Mouse (Mus musculus) yolk sac, embryonic 10.5 days (tissue): ENCODE measurements around the gene Pnmal2.
"Not testable (repeated sequence)": the region's sequence is repeated elsewhere in the genome, so short reads cannot be mapped to it uniquely, and the experiment has no call there.

Source experiments
- DNase-seq: peaks from one replicate; pipeline ENCODE4 v3.0.0-alpha.2; 2017; ENCODE audit warnings: low spot score

The Pnmal2 gene

DNA sequence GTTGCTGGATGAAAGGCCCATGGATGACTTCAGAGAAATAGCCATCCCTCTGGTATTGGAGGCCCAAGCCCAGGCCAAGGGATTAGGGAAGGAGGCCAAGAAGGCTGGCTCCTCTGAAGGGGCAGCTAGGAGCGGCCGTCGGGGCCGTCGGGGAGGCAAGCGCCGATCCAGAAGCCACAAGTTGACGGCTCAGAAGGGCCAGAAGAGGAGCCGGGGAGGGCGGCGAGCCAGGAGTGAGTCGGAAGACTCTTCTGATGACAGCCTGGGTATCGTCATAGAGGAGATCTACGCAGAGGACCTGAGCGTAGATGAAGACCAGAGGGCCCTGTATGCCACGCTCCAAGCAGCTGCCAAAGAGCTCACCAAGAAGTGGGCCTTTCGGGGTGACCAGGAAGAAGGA is 937 bp downstream of the Pnmal2 start:
- DNase-seq, result no peak

DNA sequence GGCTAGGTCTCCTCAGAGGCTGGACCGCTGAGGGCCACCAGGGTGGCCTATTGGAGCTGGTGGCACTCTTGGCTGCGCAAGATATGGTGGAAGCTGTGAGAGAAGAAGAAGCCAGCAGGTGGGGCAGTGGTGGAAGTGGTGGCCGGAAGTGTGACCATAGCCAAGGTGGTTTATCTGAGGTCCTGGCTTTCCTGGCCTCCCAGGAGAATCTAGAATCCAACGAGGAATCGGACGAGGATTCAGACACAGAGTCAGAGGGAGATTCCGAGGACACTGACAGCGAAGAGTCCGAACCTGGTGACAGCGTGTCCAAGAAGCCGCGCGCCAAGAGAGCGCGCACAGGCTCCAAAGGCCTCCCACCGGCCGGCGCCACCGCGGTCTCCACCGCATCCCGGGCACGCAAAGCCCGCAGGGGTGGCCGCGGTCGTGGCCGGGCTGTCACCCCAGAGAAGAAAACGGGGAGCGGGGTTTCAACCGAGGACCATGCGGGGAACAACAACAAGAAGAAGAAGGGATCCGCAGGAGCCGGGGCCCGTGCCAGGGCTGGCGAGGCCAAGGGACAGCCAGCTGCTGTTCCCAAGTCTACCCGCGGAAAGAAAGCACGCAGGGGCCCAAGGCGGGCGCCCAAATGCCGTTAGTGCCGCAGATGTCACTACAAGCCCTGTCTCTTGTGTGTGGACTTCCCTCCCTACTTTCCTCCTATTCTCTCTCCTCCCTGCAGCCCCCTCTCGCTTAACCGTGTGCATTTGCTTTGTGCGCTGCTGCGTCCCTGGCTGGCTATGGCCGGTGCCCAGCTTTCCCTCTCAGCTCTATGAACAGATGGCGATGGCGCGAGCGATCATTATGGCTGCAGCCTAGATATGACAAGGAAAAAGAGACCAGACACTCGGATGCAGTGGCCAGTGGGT is 2.2 kb downstream of the Pnmal2 start:
- no peak for DNase-seq

DNA sequence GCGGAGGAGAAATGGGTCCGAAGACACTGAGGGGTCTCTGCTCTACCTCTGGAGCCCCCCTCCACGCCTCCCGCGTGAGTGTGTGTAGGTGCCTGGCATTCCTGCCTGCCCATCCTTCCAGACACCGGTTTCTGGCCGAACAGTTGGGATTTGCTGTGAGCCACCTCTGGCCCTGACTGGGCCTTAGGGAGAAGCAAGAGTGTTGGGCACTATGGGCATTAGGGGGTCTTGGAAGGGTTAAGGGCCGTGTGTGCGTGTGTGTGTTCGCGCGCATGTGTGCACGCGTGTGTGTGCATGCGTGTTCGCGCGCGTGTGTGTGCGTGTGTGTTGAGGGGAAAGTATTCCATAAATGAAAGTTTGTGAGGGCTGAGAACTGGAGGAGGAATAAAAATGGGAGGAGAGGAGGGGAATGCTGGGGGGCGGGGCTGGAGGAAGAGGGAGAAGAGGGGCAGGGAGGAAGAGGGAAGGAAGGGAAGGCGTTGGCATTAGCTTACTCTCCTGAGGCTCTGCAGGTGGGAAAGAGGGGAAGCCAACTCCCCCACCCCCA is 2.9 kb downstream of the Pnmal2 start:
- no peak for DNase-seq

DNA sequence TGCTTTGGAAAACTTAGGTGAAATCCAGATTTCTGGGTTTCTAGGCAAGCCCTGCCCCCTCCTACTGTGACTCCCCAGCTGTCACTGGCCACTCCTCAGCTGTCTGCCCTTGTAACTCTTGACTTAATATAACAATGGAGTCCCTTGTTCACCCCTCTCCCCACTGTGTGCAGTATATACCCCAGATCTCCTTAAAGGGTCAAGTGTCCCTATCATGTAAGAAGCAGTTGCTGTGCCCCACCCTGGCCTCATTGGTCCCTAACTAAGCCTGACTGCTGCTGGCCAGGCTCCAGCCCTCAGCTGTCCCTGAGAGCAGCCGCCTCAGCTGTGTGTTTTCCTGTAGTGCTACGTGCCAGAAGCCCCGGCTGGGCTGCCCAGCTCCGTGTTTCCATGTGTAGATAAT is 3.5 kb downstream of the Pnmal2 start:
- no peak for DNase-seq

DNA sequence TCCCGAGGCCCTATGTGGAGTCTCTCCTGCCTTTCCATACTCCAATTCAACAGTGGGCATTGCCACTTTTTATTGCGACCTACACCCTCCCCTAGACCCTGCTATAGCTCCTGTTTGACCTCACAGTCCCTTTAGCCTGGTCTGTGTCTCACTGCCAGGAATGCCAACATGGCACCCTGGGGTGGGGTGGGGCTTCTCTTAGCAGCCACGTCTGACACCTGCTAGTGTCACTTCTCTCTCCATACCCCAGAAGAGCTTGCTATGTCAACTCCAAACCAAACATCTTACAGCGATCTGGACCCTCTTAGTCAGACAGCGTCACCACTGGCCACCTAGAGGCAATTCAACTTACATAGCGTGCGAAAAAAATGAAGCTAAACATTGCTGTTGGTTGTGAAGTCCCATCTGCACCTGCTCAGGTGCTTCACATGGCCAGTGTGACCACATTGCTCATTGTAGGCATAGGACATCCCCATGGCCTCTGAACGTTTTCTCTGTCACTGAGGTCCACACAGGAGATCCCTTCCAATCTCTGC is 4.5 kb downstream of the Pnmal2 start:
- no peak for DNase-seq

DNA sequence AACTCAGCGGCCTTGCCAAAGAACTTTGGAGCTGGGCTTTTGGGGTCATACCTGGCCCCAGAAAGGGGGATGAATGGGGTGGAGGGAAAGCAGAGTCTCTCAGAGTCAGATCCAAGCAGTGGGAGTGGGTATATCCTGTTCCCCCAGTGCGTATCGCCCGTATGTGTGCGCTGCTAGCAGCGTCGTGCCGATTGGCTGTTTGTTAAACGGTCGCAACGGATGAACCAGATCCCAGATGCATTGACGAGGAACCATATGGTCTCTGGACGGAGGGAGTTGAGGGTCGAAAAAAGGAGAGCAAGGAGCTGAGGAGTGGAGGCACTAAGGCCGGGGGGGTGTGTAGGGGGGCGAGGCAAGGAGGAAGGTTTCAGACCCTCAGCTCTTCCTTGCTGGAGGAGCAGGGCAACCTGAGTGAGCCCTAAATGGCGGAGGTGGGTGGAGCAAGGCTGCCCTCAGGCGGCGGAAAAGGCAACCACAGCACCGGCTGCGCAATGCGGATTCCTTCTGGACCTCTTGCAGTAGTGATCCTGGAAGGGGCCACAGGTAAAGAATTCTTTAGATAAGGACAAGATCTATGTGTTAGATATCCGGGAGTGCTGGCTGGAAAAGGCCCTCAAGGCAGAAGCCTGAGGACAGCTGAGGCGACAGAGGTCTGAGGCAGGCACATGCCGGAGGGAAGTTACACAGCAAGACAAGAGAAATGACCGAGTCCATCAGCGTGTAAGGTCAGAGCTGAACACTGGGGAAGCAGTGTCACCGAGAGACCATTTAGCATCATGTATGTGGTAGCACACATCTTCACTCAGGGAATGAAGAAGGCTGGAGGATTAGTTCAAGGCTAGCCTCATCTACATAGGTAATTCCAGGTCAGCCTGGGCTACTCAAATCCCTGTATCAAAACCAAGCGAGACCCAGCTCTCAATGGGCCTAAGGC is 5.7 kb downstream of the Pnmal2 start:
- peak; percentile 75 for DNase-seq

DNA sequence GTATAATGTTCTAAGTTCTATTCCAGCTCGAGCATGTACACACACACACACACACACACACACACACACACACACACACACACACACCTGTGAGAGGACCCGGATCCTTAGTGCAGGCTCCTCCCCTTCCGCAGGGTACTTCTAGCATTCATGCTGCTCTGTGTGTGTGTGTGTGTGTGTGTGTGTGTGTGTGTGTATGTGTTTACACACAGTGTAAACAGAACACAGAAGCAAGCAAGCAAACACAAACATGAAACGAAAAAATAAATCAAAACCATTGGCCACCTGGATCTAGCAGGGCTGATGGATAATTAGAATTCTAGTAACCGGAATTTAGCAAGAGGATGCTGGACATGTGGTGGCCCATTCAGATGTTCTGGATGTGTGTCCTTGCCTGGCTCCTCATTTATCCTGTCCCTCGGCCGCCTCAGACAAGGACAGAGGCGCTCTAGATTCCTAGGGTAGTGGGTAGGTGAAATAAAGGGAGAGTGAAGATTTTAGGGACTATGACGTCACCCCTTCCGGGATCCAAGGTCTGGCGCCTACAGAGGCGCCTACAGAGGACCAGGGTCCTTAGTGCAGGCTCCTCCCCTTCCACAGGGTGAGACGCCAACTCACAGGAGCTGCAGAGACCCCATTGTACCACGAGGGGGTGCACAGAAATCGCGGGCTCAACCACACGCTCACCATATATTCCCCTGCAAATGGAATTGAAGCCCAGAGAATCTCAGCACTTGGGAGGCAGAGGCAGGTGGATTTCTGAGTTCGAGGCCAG is 6.6 kb downstream of the Pnmal2 start:
- DNase-seq, result peak; percentile 69

DNA sequence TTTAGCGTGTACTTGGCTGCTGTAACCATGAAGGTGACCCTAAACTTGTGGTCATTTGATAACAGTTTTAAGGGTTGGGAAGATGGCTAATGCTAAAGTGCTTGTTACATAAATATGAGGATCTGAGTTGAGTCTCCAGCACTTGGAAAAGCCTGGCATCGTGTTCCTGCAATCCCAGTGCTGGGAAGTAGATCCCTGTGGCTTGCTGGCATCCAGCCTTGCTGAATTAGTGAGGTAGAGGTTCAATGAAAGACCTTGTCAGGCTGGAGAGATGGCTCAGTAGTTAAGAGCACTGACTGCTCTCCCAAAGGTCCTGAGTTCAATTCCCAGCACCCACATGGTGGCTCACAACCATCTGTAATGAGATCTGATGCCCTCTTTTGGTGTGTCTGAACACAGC is 9.3 kb downstream of the Pnmal2 start:
- not testable (repeated sequence) for DNase-seq

DNA sequence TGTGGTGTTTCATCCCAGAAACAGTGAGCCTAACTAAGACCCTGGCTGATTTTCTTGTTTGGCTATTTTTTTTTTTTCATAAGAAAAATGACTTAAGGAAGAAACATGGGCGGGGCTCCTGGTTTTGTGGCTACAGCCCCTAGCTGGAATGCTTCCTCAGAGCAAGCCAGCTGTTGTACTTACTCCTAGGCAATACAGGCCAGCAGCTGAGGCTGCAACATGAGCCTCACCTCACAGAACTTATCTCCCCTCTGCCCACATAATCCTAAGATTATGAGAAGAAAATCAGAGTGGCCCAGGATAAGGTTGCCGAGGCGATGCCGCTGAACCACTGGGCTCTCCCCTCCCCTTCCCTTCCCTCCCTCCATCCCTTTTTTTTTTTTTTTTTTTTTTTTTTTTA is 11.2 kb downstream of the Pnmal2 start:
- DNase-seq, result no peak

DNA sequence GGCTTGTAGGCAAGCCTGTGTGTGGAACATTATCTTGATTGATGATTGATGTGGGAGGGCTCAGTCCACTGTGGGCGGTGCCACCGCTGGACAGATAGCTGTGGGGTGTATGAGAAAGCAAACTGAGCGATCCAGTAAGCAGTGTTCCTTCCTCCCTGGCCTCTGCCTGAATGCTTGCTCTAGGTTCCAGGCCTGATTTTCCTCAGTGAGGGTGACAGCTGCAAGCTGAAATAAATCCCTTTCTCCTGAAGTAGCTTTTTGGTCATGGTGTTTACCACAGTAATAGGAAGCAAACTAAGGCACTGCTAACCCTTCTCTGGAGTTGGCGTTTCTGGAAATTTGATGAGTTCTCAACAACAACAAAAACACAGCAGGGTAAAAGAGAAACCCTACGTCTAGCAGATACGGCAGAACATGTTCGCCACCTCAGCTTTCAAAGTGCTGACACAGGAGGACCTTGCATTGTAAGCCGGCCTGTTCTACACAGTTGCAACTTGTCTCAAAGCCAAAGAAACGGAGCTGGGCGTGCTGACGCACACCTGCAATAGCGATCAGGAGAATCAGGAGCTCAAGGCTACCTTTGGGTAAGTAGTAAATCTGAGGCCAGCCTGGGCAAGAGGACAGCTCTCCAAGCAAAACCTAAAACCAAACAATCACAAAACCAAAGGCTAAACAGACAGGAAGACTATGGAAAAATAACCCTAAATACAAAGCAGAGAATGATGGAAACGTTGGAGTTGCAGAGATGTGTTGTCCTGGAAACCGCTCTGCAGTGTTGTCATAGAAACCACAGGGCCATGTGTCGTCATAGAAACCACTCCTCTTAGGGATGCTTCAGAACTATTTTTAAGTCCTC is 12.2 kb downstream of the Pnmal2 start:
- DNase-seq, result no peak

DNA sequence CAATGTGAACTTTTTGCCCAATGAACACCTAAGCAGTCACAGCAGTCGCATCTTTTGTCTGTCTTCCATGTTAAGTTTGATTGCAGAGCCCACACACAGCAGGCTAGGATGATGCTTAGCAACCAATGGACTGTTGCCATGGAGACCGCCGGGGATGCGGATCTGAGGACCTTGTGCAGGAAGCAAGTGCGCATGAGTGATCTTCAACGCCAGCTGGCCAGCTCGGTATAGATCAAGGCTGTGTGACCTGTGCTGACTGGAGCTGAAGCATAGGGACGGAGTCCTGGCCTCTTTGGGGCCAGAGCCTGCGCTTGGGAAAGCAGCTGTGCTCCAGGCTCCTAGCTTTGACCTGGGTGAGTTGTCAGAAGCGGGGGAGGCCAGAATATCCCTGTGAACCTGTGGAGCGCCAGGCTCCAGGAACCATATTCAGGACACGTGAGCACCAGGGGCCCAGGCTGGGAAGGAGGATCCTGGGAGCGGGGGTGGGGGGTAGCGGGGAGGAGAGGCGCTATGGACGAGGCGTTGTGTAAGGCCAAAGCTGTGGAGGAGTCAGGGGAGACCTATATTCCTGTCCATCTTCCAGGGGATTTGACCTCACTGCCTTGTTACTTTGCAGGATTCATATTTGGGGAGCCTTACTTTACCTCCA is 15.2 kb downstream of the Pnmal2 start, which contains the start of gene Pnmal1:
Gene Pnmal1 (plus strand): TSS at position 141 of the 649 bp plus-strand sequence.
- no peak for DNase-seq

DNA sequence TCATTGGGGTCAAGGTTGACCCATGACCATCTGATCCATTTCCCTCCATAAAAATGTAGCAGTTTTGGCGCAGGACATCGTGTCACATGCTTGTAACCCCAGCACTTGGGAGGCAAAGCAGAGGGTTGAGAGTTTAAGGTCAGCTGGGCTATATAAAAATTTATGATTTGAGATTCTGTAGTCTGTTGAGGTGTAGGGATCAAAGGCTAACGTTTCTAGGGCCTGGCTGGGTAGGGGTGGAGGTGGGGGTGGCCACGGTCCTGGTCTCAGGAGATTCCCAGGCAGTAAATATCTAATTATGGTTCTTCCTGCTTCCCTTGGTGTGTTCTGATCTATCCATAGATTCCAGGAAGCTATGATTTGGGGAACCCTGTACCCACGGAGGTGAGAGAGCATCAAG is 17.2 kb downstream of the Pnmal2 start:
- DNase-seq, result no peak

DNA sequence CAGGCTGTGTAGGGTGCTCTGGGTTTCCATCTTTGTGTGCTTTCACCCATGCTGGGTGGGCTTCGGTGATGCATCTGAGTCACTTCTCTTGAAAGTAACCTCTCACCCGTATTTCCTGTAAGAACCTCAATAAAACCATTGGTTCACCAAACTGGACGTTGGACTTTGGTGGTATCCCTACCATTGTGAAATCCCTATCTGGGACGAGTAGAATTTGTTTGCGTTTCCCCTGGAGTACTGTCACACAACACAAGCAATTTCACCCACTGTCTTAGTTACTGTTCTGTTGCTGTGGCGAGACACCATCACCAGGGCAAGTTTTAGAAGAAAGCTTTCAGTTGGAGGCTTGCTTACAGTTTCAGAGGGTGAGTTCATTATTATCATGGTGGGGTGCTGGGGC is 23.9 kb downstream of the Pnmal2 start:
- DNase-seq, result peak; percentile 48

DNA sequence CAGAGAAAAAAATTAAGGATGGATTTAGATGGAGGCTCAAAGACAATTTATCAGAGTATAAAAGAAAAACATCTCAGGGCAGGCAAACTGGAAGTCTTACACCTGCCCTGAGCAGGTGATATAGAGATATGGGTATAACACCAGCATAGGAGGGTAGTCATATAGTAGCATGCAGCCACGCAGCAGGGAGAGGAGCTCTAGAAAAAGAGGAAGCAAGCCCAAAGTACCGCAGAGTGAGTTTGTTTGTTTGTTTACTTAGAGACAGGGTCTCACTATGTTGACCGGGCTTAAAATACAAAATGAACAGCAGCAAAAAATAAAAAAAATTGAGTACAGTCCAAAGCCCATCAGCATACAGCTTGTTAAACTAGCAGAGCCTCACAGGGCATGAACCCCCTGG is 26.7 kb downstream of the Pnmal2 start:
- DNase-seq, result no peak

DNA sequence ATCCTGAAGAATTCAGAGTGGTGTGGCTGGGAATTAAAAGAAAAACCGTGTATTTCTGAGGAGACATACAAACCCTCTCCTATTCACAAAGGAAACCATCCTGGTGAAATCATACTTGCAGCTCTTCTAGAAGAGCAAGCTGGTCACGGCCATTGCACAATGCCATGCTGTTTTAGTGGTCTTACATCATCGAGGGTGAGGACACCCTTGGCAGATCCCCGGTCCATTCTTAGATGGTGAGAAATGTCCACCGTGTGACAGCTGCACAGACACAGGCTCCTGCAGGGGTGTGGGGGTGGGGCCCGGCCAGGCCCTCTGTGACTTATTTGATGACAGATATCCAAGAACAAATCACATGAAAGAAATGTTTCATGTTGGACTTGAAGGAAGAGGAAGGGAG is 29.5 kb downstream of the Pnmal2 start:
- DNase-seq, result no peak

DNA sequence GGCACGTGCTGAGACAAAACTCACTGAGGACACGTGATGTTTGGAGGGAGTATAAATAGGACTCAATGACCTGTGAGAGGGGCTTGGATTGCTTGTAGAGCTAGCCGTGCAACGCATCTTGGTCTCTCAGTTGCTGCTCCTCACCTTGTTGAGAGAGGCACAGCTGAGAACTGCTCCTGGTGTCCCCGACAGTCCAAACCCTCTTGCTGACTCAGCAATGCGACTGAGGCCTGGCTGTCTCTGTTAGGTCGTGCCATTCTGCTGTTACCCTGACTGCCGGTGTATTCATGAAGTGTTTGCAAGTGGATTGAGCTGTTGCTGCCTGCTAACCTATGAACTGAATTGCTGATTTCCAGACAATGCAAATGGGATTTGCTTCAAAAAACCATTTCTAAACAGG is 31.8 kb downstream of the Pnmal2 start:
- no peak for DNase-seq

DNA sequence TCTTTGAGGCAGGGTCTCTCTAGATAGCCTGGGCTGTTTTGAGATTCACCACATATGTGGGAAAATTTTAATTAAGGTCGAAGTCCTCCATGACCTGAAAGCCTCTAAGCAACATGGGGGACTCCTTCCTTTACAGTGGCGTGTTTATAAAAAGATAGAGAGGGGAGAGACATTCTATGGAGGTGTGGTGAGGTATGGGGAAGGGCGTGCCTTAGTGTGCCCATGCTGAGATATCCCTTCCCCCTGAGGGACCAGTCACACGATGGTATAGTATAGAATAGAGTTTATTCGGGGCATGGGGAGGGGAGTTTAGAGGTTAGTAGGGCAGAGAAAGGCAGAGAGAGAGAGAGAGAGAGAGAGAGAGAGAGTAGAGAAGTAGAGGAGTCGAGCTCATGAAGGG is 33.7 kb downstream of the Pnmal2 start:
- DNase-seq, result no peak

DNA sequence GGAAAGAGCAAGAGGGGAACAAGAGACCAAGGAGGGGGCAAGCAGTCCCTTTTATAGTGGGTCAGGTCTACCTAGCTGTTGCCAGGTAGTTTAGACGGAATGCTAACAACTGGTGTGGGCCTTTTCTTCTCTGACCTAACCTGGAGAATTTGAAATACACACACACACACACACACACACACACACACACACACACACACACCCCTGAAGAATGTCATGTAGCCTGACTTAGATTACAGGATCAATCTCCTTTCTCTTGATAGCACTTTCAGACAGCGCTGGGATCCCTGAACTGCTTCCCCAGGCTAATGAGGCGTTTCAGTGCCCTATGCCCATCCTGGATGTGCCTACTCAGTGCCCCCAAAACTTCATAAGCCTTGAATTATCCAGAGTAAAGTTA is 34.1 kb downstream of the Pnmal2 start:
- DNase-seq, result no peak

DNA sequence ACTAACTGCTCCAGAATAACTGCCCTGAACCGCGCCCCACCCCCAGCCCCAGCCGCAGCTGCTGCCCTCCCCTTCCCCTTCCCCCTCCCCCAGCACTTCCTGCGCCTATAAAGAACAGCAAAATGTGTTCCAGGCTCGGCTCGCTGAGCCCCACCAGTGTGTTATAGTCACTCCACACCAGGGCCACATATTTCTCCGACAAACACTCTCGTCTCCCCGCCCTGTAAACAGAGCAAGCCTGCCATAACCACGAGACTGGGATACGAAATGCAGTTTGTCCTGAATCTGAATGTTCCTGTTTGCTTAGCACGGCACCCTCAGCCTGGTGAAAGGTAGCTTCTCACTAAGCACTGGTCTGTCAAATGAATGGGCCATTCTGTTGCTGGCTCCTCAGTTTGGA is 35.9 kb downstream of the Pnmal2 start:
- peak; percentile 63 for DNase-seq
